Mouse (Mus musculus) heart, embryonic 16.5 days (tissue): ENCODE data around the gene Mfsd12. TPM values are rescaled to one million over a fixed set of nuclear protein-coding genes. Genes with fewer than 3 reads are reported as not detected.

ENCODE experiments used
- ATAC-seq: fragments of 200-750 bp; cut with Nextera tagmentation; replicated peaks from 2 replicates; pipeline ENCODE4 v1.8.0; 2017; ENCODE audit warnings: moderate number of reproducible peaks; ENCODE audit not compliant: insufficient read depth, low FRiP score; ENCODE audit errors: extremely low read depth
- H3K27ac ChIP-seq: fragments of 300-500 bp; sonication (generic); 2 replicates; pipeline ENCODE4 v1.5.1; 2014; ENCODE audit warnings: mild to moderate bottlenecking, low read length, control low read depth, moderate library complexity
- H3K27me3 ChIP-seq: fragments of 300-500 bp; sonication (generic); 2 replicates; pipeline ENCODE4 v1.6.1; 2014; ENCODE audit warnings: low read length, mixed read lengths; ENCODE audit not compliant: control insufficient read depth, insufficient read depth
- H3K36me3 ChIP-seq: fragments of 300-500 bp; sonication (generic); 2 replicates; pipeline ENCODE4 v1.6.1; 2014; ENCODE audit not compliant: control insufficient read depth, insufficient read depth
- H3K4me1 ChIP-seq: fragments of 300-500 bp; sonication (generic); 2 replicates; pipeline ENCODE4 v1.6.1; 2014; ENCODE audit warnings: low read length, mixed read lengths; ENCODE audit not compliant: control insufficient read depth, insufficient read depth
- H3K4me2 ChIP-seq: fragments of 300-500 bp; sonication (generic); 2 replicates; pipeline ENCODE4 v1.6.1; 2014; ENCODE audit warnings: low read depth, mild to moderate bottlenecking, control low read depth, low read length
- H3K4me3 ChIP-seq: fragments of 300-500 bp; sonication (generic); 2 replicates; pipeline ENCODE4 v1.5.1; 2014; ENCODE audit warnings: mild to moderate bottlenecking, control low read depth, low read length
- H3K9ac ChIP-seq: fragments of 300-500 bp; sonication (generic); 2 replicates; pipeline ENCODE4 v1.6.1; 2014; ENCODE audit warnings: low read length, control low read depth
- H3K9me3 ChIP-seq: fragments of 300-500 bp; sonication (generic); replicated peaks from 2 replicates; pipeline ENCODE4 v1.6.1; 2016; ENCODE audit warnings: low read length; ENCODE audit not compliant: control insufficient read depth
- WGBS: fragments of 180-500 bp; shearing (Covaris S2); extraction: QIAGEN DNeasy Blood & Tissue Kit; methylation state at CpG from one replicate; pipeline ENCODE4 v1.1.7; 2014; 5-methylcytosine and 5-hydroxymethylcytosine counted together
- polyA plus RNA-seq: library from polyadenylated mRNA; unstranded; fragments of >200 nt; fragmentation: Nextera tagmentation; extraction: Ambion mirVana; gene quantifications from 2 replicates; pipeline ENCODE4 v1.2.1, GENCODE M21; 2015

The Mfsd12 gene
- polyA plus RNA-seq, 1 experiment from 2014 or later = 16.5 TPM

DNA sequence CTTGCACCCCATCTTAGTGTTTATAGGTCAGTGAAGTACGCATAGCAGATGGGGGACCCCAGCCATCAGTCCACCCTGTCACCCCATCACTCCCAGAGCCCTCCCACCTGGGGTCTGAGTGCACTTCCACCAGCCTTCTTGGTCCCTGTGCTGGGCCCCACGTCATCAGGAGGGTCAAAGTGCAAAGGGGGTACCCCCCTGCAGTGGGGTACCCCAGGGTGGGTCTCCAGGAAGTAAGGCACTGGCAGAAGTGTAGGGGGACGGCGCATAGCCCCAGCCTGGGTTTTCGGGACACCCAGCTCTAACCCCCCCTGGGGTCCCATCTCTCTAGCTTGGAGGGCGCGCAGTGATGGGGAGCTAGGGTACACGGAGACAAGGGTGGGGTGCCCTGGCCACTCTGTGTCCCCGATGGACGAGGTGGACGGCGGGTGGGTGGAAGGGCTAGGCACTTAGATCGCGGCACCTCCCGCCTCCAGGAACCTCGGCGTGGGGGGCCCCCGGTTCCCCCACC, 42.6 kb downstream of the Mfsd12 start:
- Histone ChIP-seq H3K9me3 (no peaks in the 10 kb centered on the region), H3K4me1 (peaks cover 27% of the 10 kb centered on the region), H3K9ac (no peak overlapping the region), H3K4me3 (no peak overlapping the region), H3K27me3 (no peaks in the 10 kb centered on the region), H3K4me2 (no peak overlapping the region), H3K27ac (no peak overlapping the region), H3K36me3 (peaks cover 34% of the 10 kb centered on the region)
- ATAC-seq = no peak
- 84% methylated on average over 18 of the region's 18 CpGs for WGBS

DNA sequence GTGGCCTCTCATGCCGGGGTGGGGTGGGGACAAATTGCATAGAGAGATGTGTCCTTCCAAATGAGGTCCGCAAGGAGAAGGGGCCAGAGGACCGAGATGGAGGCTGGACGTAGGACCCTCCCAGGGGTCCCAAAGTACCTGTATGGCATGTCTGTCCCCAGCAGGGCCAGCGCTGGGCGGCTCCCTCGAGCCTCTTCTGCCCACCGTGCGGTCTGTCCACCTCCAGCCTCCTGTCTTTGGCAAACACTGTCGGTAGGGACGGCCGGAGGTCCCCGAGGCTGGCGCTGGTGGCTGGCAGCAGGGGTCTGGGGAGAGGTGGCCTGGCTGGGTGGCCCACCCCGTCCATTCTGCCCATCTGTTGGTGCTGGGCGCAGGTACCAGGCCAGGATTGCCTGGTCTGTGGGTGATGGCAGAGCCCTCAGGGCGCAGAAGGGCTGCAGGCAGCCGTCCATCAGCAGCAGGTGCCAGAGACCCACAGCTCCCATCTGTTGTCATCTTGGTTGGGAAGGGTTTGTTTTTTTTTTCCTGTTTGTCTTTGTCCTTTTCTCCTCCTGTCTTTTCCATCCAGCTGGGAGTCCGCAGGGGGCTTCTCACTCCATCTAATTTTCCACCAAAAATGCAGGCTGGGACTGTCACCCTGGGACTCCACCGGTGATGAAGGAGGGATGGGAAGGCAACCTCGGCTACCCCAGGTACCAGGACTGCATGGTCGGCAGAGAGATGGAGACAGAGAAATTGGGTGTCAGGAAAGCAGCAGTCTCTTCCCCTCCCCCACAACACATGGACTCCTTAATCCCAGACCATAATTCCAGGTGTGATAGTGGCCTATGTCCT, 43.3 kb downstream of the Mfsd12 start:
- Histone ChIP-seq H3K27ac (no peak overlapping the region; the same call in 1 of the 2 replicates), H3K9me3 (no peaks in the 10 kb centered on the region), H3K4me2 (peak overlapping the region; percentile 14; the same call in 1 of the 2 replicates), H3K4me3 (no peak overlapping the region), H3K27me3 (no peaks in the 10 kb centered on the region), H3K4me1 (peaks cover 27% of the 10 kb centered on the region), H3K9ac (no peak overlapping the region), H3K36me3 (peaks cover 39% of the 10 kb centered on the region)
- no peak for ATAC-seq
- WGBS = 67% methylated on average over 22 of the region's 22 CpGs

DNA sequence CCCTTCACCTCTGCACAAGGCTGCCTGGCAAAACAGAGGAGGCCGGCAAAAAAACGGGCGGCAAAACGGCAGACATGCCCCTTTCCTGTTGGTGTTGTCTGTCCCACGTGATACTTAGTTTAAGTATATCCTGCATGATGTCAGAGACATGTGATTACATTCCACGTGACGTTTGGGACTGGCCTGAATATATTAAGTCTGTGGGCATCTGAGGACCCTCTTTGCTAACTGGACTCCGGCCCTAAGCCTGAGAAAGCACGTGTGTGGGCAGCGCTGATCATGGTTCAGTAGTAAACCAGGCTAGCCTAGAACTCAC, 43.9 kb downstream of the Mfsd12 start:
- Histone ChIP-seq H3K27ac (peak overlapping the region; percentile 94), H3K36me3 (peaks cover 45% of the 10 kb centered on the region), H3K4me3 (no peak overlapping the region), H3K27me3 (no peaks in the 10 kb centered on the region), H3K4me2 (peak overlapping the region; percentile 14; the same call in 1 of the 2 replicates), H3K9ac (no peak overlapping the region), H3K4me1 (peaks cover 30% of the 10 kb centered on the region), H3K9me3 (no peaks in the 10 kb centered on the region)
- WGBS = 39% methylated on average over 10 of the region's 10 CpGs
- no peak for ATAC-seq

DNA sequence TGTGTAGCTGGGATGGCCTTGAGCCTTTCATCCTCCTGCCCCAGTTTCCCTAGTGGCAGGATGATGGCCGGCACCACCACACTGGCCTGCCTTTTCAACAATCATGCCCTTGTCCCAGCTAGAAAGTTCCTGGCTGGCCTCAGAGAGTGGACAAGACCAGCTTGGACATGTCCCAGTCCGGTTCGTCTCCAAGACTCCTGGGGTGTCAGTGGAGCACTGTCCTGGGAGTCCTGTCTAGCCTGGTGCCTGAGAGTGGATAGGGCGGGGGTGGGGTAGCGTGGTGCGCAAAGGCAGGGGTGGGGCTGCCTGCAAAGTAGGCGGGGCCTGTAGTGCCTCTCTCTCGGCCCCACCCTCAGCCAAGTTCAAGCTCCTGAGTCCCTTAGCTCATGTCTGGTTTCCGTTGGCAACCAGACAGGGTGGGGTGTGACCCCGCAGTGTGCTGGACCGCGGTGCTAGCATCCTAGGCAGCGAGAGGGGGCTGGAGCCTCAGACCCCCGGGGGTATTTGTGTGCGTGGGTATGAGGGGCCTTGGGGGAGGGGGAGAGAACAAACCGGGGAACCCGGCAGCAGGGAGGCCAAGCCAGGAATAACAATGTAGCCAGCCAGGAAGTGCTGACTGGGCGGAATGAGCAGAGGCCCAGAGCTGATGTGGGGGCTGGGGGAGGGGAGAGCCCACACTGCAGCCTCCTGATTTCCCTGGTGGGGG, 44.4 kb downstream of the Mfsd12 start:
- WGBS = 11% methylated on average over 17 of the region's 18 CpGs
- Histone ChIP-seq H3K27me3 (no peaks in the 10 kb centered on the region), H3K4me1 (peaks cover 34% of the 10 kb centered on the region), H3K9ac (peak overlapping the region; percentile 60; the same call in 1 of the 2 replicates), H3K27ac (peak overlapping the region; percentile 94), H3K4me2 (peak overlapping the region; percentile 54), H3K4me3 (peak overlapping the region; percentile 30), H3K36me3 (peaks cover 47% of the 10 kb centered on the region), H3K9me3 (no peaks in the 10 kb centered on the region)
- peak; percentile 76 for ATAC-seq

DNA sequence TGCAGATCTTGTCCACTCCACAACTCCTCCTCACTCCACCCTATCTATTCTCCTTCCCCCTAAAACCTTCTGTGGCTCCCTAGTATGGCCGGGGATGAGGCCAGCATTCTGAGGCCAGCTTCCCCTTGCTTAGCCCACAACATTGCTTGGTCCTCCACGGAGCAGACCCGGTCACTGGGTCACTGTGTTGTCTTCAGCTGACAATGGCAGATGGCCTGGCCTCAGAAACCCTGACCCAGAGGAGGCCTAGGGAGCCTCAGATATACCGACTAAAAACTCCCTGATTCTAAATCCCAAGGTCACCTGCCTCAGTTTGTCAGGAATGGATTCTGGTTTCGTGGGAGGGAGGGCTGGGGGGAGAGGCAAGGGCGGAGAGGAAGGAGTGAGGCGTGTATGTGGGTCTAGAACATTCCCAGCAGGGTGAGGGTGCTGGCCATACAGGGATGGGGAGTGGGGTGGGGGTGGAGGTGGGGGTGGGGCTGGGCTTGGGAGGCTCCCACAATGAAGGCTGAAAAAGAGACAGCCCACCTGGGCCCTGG, 45.0 kb downstream of the Mfsd12 start:
- peak overlapping the region; percentile 54 for H3K4me2 ChIP-seq
- peak overlapping the region; percentile 30 for H3K4me3 ChIP-seq
- H3K4me1 ChIP-seq = peaks cover 40% of the 10 kb centered on the region
- WGBS = 34% methylated on average over 7 of the region's 7 CpGs
- peaks cover 47% of the 10 kb centered on the region for H3K36me3 ChIP-seq
- H3K9me3 ChIP-seq = no peaks in the 10 kb centered on the region
- peak overlapping the region; percentile 94 for H3K27ac ChIP-seq
- H3K27me3 ChIP-seq = no peaks in the 10 kb centered on the region
- peak overlapping the region; percentile 60 for H3K9ac ChIP-seq
- ATAC-seq = no peak

DNA sequence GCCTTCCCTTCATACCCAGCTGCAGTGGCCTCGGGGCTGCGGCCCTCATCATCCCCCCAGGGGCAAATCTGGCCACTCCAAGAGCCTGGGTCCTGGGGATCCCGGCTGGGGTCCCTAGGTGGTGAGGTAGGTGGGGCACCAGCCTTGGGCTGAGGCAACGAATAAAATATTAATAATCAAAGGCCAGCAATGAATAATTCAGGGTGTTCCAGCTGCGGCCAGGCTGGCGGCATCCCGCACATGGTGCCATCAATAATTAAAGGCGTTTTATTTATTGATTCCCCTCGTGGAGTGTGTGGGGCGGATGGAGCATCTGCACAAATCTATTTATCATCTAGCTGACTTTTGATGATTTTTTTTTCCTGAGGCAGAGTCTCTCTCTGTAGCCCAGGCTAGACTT, 46.2 kb downstream of the Mfsd12 start:
- H3K4me1 ChIP-seq = peaks cover 51% of the 10 kb centered on the region
- ATAC-seq = no peak

DNA sequence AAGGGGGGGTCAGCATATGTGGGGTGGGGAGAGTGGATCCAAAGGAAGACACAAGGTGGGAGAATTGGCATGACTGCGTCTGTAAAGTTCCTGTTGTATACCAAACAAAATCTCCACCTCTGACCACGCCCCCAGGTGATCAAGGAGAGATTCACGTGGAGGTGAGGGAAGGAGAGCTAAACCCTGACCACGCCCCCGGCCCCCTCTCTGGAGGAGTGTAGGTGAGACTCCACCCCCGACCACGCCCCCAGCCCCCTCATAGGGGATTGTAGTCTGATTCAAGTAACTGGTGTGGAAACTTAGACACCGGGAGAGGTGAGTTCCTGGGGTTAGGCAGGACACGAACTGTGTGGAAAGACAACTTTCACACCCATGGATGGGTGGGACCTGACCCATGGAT, 46.8 kb downstream of the Mfsd12 start:
- Histone ChIP-seq H3K27me3 (no peaks in the 10 kb centered on the region), H3K9me3 (no peaks in the 10 kb centered on the region), H3K9ac (no peak overlapping the region), H3K4me1 (peaks cover 54% of the 10 kb centered on the region), H3K4me2 (no peak overlapping the region), H3K36me3 (peaks cover 42% of the 10 kb centered on the region), H3K27ac (peak overlapping the region; percentile 4; the same call in 1 of the 2 replicates), H3K4me3 (no peak overlapping the region)
- 44% methylated on average over 9 of the region's 9 CpGs for WGBS
- no peak for ATAC-seq

More for the DNA sequence above, 46.2 kb downstream of the Mfsd12 start:
- Histone ChIP-seq H3K4me2 (no peak overlapping the region), H3K27ac (peak overlapping the region; percentile 94), H3K27me3 (no peaks in the 10 kb centered on the region), H3K9me3 (no peaks in the 10 kb centered on the region), H3K4me3 (no peak overlapping the region), H3K36me3 (peaks cover 44% of the 10 kb centered on the region), H3K9ac (no peak overlapping the region)
- WGBS = 77% methylated on average over 10 of the region's 10 CpGs

DNA sequence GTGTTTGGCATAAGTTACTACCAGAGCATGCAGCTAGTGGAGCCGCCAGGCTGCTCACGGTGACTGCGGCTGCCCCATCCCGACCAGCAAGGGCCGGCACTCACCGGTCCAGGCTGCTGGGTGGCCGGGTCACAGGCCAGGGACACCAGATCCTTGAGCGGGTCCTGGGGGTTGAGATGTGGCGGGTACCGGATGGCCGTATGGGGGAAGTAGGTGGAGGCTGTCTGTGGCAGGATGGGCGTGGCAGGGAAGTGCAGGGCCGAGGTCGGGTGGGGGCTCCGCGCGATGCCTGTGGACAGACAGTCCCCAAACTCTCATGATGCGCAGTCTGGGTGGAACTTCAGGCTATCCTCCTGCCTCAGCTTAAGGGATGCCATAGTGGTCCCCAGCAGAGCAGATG, 47.4 kb downstream of the Mfsd12 start:
- Histone ChIP-seq H3K4me3 (no peak overlapping the region), H3K27ac (peak overlapping the region; percentile 38; the same call in 1 of the 2 replicates), H3K4me2 (no peak overlapping the region), H3K27me3 (no peaks in the 10 kb centered on the region), H3K4me1 (peaks cover 60% of the 10 kb centered on the region), H3K9ac (0 out of 2 replicates have a peak overlapping the region, but pooled peaks have one; percentile 30), H3K36me3 (peaks cover 37% of the 10 kb centered on the region), H3K9me3 (no peaks in the 10 kb centered on the region)
- WGBS = 50% methylated on average over 18 of the region's 18 CpGs
- no peak for ATAC-seq
